Mouse (Mus musculus) heart, adult 2 months (tissue): Measurements from ENCODE around the gene Pard6a. TPM values are rescaled to one million over a fixed set of nuclear protein-coding genes. Genes with fewer than 3 reads are reported as not detected.

Source experiments
- DNase-seq, 2 experiments: peaks; one replicate each; pipeline ENCODE4 v3.0.0; 2021
- H3K27ac ChIP-seq: fragments of 200-600 bp; 2 replicates; pipeline ENCODE4 v1.8.1; 2022
- H3K27me3 ChIP-seq: fragments of 200-500 bp; 2 replicates; pipeline ENCODE4 v1.6.1; 2012; ENCODE audit warnings: mild to moderate bottlenecking, low read length, inconsistent platforms, mixed read lengths; ENCODE audit not compliant: control insufficient read depth, insufficient read depth
- H3K36me3 ChIP-seq: fragments of 200-500 bp; 2 replicates; pipeline ENCODE4 v1.6.1; 2012; ENCODE audit warnings: low read length, inconsistent platforms; ENCODE audit not compliant: control insufficient read depth, insufficient read depth
- H3K4me1 ChIP-seq: fragments of 200-500 bp; 2 replicates; pipeline ENCODE4 v1.6.1; 2011; ENCODE audit warnings: low read length; ENCODE audit not compliant: control insufficient read depth, insufficient read depth
- H3K4me3 ChIP-seq: fragments of 200-600 bp; 2 replicates; pipeline ENCODE4 v1.8.1; 2022
- H3K79me2 ChIP-seq: fragments of 200-500 bp; replicated peaks from 2 replicates; pipeline ENCODE4 v1.6.1; 2012; ENCODE audit warnings: mild to moderate bottlenecking, inconsistent platforms, low read length, moderate library complexity, mixed read lengths; ENCODE audit not compliant: control insufficient read depth, insufficient read depth
- H3K9ac ChIP-seq: fragments of 200-500 bp; 2 replicates; pipeline ENCODE4 v1.6.1; 2012; ENCODE audit warnings: low read depth, mild to moderate bottlenecking, control low read depth, inconsistent platforms, low read length, mixed read lengths
- CTCF ChIP-seq: fragments of 200-600 bp; IDR thresholded peaks from 2 replicates; pipeline ENCODE4 v1.8.1; 2022; ENCODE audit warnings: antibody characterized with exemption, mild to moderate bottlenecking, moderate library complexity
- EP300 ChIP-seq: fragments of 200-500 bp; IDR thresholded peaks from 2 replicates; pipeline ENCODE4 v1.6.1; 2011; ENCODE audit warnings: low read depth, low read length, control low read depth; ENCODE audit not compliant: insufficient read depth
- POLR2A ChIP-seq: fragments of 200-500 bp; IDR thresholded peaks from 2 replicates; pipeline ENCODE4 v1.6.1; 2011; ENCODE audit warnings: mild to moderate bottlenecking, low read depth, low read length, control low read depth; ENCODE audit not compliant: insufficient read depth
- WGBS: fragments of 180-500 bp; shearing (Covaris S2); methylation state at CpG from one replicate; pipeline ENCODE4 v1.1.7; 2018; 5-methylcytosine and 5-hydroxymethylcytosine counted together
- intact Hi-C: fragments of 180-260 bp; cut with DNase I; formaldehyde crosslinking; loops from one replicate; pipeline ENCODE4 v1.15.1; 2025
- long read RNA-seq: library from polyadenylated mRNA; stranded (forward); transcript quantifications from one replicate; pipeline ENCODE4 v2.0.0, GENCODE M21; 2021
- polyA plus RNA-seq: library from polyadenylated mRNA; depleted of rRNA; stranded (reverse); fragments of >200 nt; gene quantifications from 2 replicates; pipeline ENCODE4 v1.2.3, GENCODE M21; 2012; rRNA removed
- total RNA-seq, 2 experiments: library from RNA; stranded (reverse); gene quantifications; 2 replicates each; pipeline ENCODE4 v1.2.3; 2021

Gene Pard6a
- 1 to 10 TPM; 5.5 to 6.8 TPM for total RNA-seq
- polyA plus RNA-seq: 12.0 and 18.6 TPM in 2 replicates
- long read RNA-seq, partial matches to known transcripts: 0 of 7 reads
- long read RNA-seq, other reads (novel, unspliced or antisense): 2 of 7 reads

- Histone ChIP-seq H3K27ac (peak within 1 kb of the TSS; percentile 92), H3K9ac (peak within 1 kb of the TSS; percentile 86), H3K4me1 (peaks cover 3% of the 10 kb centered on the region), H3K4me3 (peak within 1 kb of the TSS; percentile 85), H3K79me2 (no peaks in the 10 kb centered on the region), H3K27me3 (no peaks in the 10 kb centered on the region), H3K36me3 (no peaks in the 10 kb centered on the region)
- DNase-seq: peak; percentile 95 to 97
- intact Hi-C loops: loop anchor here (2.0 to 5.0 kb wide), 3 partner anchors 64 to 311 kb away; partner anchors contain the start of genes Agrp, Ctcf, Ddx28 and Pskh1
- TF ChIP-seq POLR2A (peak; percentile 90), EP300 (0 out of 2 replicates have a peak, but pooled peaks have one; percentile 2), CTCF (peak; percentile 25; the same call in 1 of the 2 replicates)
- WGBS: under 1% methylated on average over 60 of the region's 60 CpGs
Measured at GRCm38 (mm10) chr8:105700966-105701824, at the start of gene Pard6a, which contains the start of gene Acd. Pard6a (plus strand) TSS chr8:105701148. Acd (minus strand) TSS chr8:105701102.

- H3K9ac ChIP-seq: no peak overlapping the region
- no peaks in the 10 kb centered on the region for H3K27me3 ChIP-seq
- peaks cover 1% of the 10 kb centered on the region; the same call in 1 of the 2 replicates for H3K79me2 ChIP-seq
- H3K4me1 ChIP-seq: no peaks in the 10 kb centered on the region; the same call in 1 of the 2 replicates
- DNase-seq: no peak
- intact Hi-C loops: no loop called here
- TF ChIP-seq CTCF: no peak
- TF ChIP-seq POLR2A: no peak
- TF ChIP-seq EP300: no peak
- peaks cover 12% of the 10 kb centered on the region for H3K36me3 ChIP-seq
- H3K4me3 ChIP-seq: no peak overlapping the region
- no peak overlapping the region for H3K27ac ChIP-seq
Measured at GRCm38 (mm10) chr8:105657641-105658040, 43.3 kb upstream of the Pard6a start.

GRCm38 (mm10) chr8:105661167-105661566 is 39.8 kb upstream of the Pard6a start:
- no peak overlapping the region for H3K9ac ChIP-seq
- H3K4me1 ChIP-seq: no peaks in the 10 kb centered on the region
- WGBS: 49% methylated on average over 3 of the region's 3 CpGs
- no peak overlapping the region for H3K27ac ChIP-seq
- no peaks in the 10 kb centered on the region for H3K27me3 ChIP-seq
- no peak overlapping the region for H3K4me3 ChIP-seq
- TF ChIP-seq EP300 (no peak), CTCF (peak; percentile 71)
- intact Hi-C loops: no loop called here
- H3K79me2 ChIP-seq: peaks cover 1% of the 10 kb centered on the region; the same call in 1 of the 2 replicates
- peaks cover 2% of the 10 kb centered on the region; the same call in 1 of the 2 replicates for H3K36me3 ChIP-seq
- DNase-seq: no peak

- Histone ChIP-seq H3K36me3 (peaks cover 6% of the 10 kb centered on the region), H3K27ac (no peak overlapping the region), H3K27me3 (no peaks in the 10 kb centered on the region), H3K4me1 (no peaks in the 10 kb centered on the region; the same call in 1 of the 2 replicates), H3K4me3 (no peak overlapping the region), H3K9ac (no peak overlapping the region), H3K79me2 (no peaks in the 10 kb centered on the region; the same call in 1 of the 2 replicates)
- intact Hi-C loops: no loop called here
- TF ChIP-seq EP300: no peak
- no peak for TF ChIP-seq POLR2A
- peak; percentile 45 for TF ChIP-seq CTCF
- WGBS: 78% methylated on average over 1 of the region's 1 CpGs
- DNase-seq: no peak
Measured at GRCm38 (mm10) chr8:105677891-105678290, 23.1 kb upstream of the Pard6a start.

DNA sequence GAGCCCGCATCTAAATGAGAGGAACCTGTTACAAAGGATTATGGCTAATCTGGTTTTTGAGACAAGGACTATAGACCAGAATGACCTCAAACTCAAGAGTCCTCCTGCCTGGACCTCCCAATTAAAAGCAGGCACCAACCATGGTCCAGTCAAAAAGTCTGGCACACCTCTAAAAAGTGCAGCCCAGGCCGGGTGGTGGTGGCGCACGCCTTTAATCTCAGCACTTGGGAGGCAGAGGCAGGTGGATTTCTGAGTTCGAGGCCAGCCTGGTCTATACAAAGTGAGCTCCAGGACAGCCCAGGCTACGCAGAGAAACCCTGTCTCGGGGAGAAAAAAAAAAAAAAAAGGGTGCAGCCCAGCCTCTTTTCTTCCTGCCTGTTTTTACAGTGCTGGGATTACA is 15.6 kb upstream of the Pard6a start:
- no peaks in the 10 kb centered on the region; the same call in 1 of the 2 replicates for H3K4me1 ChIP-seq
- H3K9ac ChIP-seq: no peak overlapping the region
- peaks cover 3% of the 10 kb centered on the region; the same call in 1 of the 2 replicates for H3K36me3 ChIP-seq
- no peaks in the 10 kb centered on the region for H3K79me2 ChIP-seq
- H3K4me3 ChIP-seq: no peak overlapping the region
- no peaks in the 10 kb centered on the region; the same call in 1 of the 2 replicates for H3K27me3 ChIP-seq
- no peak for TF ChIP-seq CTCF
- TF ChIP-seq POLR2A: no peak
- TF ChIP-seq EP300: no peak
- no peak for DNase-seq
- WGBS: 62% methylated on average over 7 of the region's 7 CpGs
- no peak overlapping the region for H3K27ac ChIP-seq
- intact Hi-C loops: loop anchor here (1.0 kb wide), 2 partner anchors 48 to 63 kb away; partner anchors contain the start of gene Agrp
